Mouse (Mus musculus) kidney, adult 2 months (tissue): ENCODE measurements around the gene Hspa1a.

Source experiments
- CTCF ChIP-seq: fragments of 200-500 bp; conservative IDR thresholded peaks from 2 replicates; pipeline ENCODE4 v1.5.1; 2011; ENCODE audit warnings: low read depth, mild to moderate bottlenecking, control low read depth, low read length, moderate library complexity, mixed read lengths; ENCODE audit not compliant: insufficient read depth, insufficient read length
- POLR2A ChIP-seq: fragments of 200-500 bp; IDR thresholded peaks from one replicate; pipeline ENCODE4 v1.6.1; 2011; ENCODE audit warnings: low read depth, low read length, control low read depth

DNA sequence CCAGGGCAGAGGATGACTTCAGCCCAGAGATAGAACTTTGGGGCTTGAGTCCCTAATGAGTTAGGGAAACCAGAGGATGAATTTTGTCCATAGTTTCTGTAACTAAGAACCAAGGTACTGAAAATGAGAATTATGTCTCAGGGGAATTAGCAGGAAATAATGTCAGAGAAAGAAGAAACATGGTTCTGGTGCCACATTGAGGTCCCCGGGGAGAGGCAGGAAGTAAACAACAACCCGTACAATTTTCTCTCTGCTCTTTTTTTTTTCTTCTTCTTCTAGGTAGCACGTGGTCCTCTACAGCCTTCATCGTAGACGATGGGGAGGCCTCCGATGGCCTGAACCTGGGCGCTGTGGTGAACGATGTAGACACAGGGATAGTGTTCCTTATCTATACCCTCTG is 39.7 kb downstream of the Hspa1a start:
- TF ChIP-seq CTCF (no peak), POLR2A (no peak)
